Mouse (Mus musculus): ENCODE measurements around the gene Carns1. TPM values are rescaled to one million over a fixed set of nuclear protein-coding genes. Genes with fewer than 3 reads are reported as not detected.
A peak's percentile ranks its signal among the peaks of the same experiment; 100 is the strongest.

Carns1 gene
- total and polyA plus RNA-seq, 3 experiments: 0.63 to 0.81 TPM; not detected in 1

GRCm38 (mm10) chr19:4192251-4192985 lies 17.1 kb upstream of the Carns1 start:
- Histone ChIP-seq H3K27me3 (ENCODE audit: control insufficient read depth in 1 of 2, insufficient read depth in 2 of 2, low read length in 2 of 2) (no peaks in the 10 kb centered on the region), H3K9ac (ENCODE audit: control insufficient read depth, low read depth, low read length, poor library complexity, severe bottlenecking) (peak overlapping the region; percentile 99), H3K4me3 (ENCODE audit: control insufficient read depth in 1 of 2, insufficient read depth in 1 of 2, low read depth in 2 of 2, low read length in 2 of 2) (peak overlapping the region; percentile 85 to 88), H3K9me3 (replicated peaks; ENCODE audit: insufficient read depth, low read length) (no peaks in the 10 kb centered on the region), H3K36me3 (ENCODE audit: control insufficient read depth in 1 of 2, insufficient read depth in 2 of 2, low read length in 2 of 2) (peaks cover 6 to 19% of the 10 kb centered on the region in 2 experiments; a peak in 3 of 4 replicates), H3K27ac (ENCODE audit: control insufficient read depth, low read depth, low read length) (peak overlapping the region; percentile 74), H3K79me2 (ENCODE audit: control insufficient read depth, insufficient read depth, low read length, poor library complexity) (peaks cover 28% of the 10 kb centered on the region), H3K4me1 (ENCODE audit: control insufficient read depth in 1 of 2, insufficient read depth in 2 of 2, low read length in 2 of 2) (peaks cover 6 to 20% of the 10 kb centered on the region in 2 experiments)
- TF ChIP-seq USF1 (IDR thresholded peaks at IDR 0.05; ENCODE audit: low read depth, low read length): no peak
- peak in 1 of 2 experiments; percentile 95; a peak in 1 of 4 replicates for TF ChIP-seq POLR2A (IDR thresholded peaks at IDR 0.05; ENCODE audit: control insufficient read depth in 1 of 2, insufficient read depth in 1 of 2, low read depth in 1 of 2, low read length in 2 of 2, poor library complexity in 1 of 2)
- no peak for TF ChIP-seq EP300 (IDR thresholded peaks at IDR 0.05; ENCODE audit: low read depth in 1 of 2, low read length in 2 of 2)
- TF ChIP-seq ETS1 (IDR thresholded peaks at IDR 0.05; ENCODE audit: low read depth, low read length): no peak
- no peak for TF ChIP-seq GATA1 (IDR thresholded peaks at IDR 0.05; ENCODE audit: low read depth, low read length)
- no peak for TF ChIP-seq MAZ (IDR thresholded peaks at IDR 0.05; ENCODE audit: low read depth, low read length)
- no peak for TF ChIP-seq MAFK (IDR thresholded peaks at IDR 0.05; ENCODE audit: borderline replicate concordance, low read depth, low read length)
- peak; percentile 13 for TF ChIP-seq MXI1 (IDR thresholded peaks at IDR 0.05; ENCODE audit: low read depth, low read length)
- TF ChIP-seq TCF12 (IDR thresholded peaks at IDR 0.05; ENCODE audit: low read depth, low read length): no peak; the same call in 1 of the 2 replicates
- TF ChIP-seq NELFE (IDR thresholded peaks at IDR 0.05; ENCODE audit: low read depth, low read length): no peak
- TF ChIP-seq ZMIZ1 (IDR thresholded peaks at IDR 0.05; ENCODE audit: low read depth, low read length): no peak
- no peak for TF ChIP-seq E2F4 (IDR thresholded peaks at IDR 0.05; ENCODE audit: borderline replicate concordance, low read depth, low read length)
- no peak for TF ChIP-seq POLR2AphosphoS5 (IDR thresholded peaks at IDR 0.05; ENCODE audit: borderline replicate concordance, low read depth, low read length)
- peak; percentile 9; the same call in 1 of the 2 replicates for TF ChIP-seq SIN3A (IDR thresholded peaks at IDR 0.05; ENCODE audit: low read length)
- peak; percentile 50 for DNase-seq (ENCODE audit: low read depth, low spot score)

DNA sequence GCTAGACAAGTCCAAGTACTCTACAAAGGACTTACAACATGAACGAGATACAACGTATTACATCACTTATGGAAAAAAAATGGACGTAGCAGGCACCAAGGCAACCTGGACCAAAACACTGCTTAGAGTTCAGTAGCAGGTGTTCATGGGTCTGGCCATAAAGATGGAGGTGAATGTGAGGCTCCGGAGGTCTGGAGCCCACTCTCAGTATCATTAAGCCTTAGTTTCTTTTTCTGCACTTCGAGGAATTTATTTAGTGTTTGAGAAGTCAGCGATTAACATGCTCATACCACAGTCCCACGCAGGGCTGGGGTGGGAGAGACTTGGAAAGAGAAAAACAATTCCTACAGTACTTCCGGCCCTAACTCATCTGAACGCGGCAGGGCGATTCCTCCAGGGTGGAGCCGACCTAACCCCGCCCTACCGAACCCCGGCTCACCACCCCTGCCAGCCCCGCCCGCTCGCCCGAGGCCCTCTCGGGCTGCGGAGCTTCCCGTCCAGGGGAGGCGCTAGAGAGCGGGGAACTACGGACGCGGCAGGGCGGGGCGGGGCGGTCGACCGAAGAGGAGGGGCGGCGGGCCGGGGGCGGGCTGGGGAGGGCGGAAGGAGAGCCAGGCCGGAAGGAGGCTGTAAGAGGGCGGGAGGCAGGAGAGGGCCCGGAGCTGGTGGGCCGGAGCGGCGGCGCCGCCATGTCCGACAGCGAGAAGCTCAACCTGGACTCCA lies 16.4 kb upstream of the Carns1 start, which contains the start of gene Ppp1ca:
Gene Ppp1ca (plus strand): TSS at position 538 of the 723 bp plus-strand sequence.
- Histone ChIP-seq H3K79me2 (ENCODE audit: control insufficient read depth, insufficient read depth, low read length, poor library complexity) (peaks cover 28% of the 10 kb centered on the region), H3K4me3 (ENCODE audit: control insufficient read depth in 1 of 2, insufficient read depth in 1 of 2, low read depth in 2 of 2, low read length in 2 of 2) (peak within 1 kb of the TSS; percentile 85 to 88), H3K9ac (ENCODE audit: control insufficient read depth, low read depth, low read length, poor library complexity, severe bottlenecking) (peak within 1 kb of the TSS; percentile 99), H3K27ac (ENCODE audit: control insufficient read depth, low read depth, low read length) (peak within 1 kb of the TSS; percentile 98), H3K27me3 (ENCODE audit: control insufficient read depth in 1 of 2, insufficient read depth in 2 of 2, low read length in 2 of 2) (no peaks in the 10 kb centered on the region), H3K4me1 (ENCODE audit: control insufficient read depth in 1 of 2, insufficient read depth in 2 of 2, low read length in 2 of 2) (peaks cover 6 to 20% of the 10 kb centered on the region in 2 experiments), H3K36me3 (ENCODE audit: control insufficient read depth in 1 of 2, insufficient read depth in 2 of 2, low read length in 2 of 2) (peaks cover 6 to 19% of the 10 kb centered on the region in 2 experiments; a peak in 3 of 4 replicates), H3K9me3 (replicated peaks; ENCODE audit: insufficient read depth, low read length) (no peaks in the 10 kb centered on the region)
- DNase-seq (ENCODE audit: low read depth, low spot score): peak; percentile 96
- peak; percentile 27; the same call in 1 of the 2 replicates for TF ChIP-seq BHLHE40 (IDR thresholded peaks at IDR 0.05; ENCODE audit: borderline replicate concordance, low read depth, low read length)
- no peak for TF ChIP-seq JUND (IDR thresholded peaks at IDR 0.05; ENCODE audit: low read depth, low read length)
- no peak for TF ChIP-seq E2F4 (IDR thresholded peaks at IDR 0.05; ENCODE audit: borderline replicate concordance, low read depth, low read length)
- TF ChIP-seq ZNF384 (IDR thresholded peaks at IDR 0.05; ENCODE audit: low read depth, low read length): 0 out of 2 replicates have a peak, but pooled peaks have one; percentile 11
- peak; percentile 79; the same call in 1 of the 2 replicates for TF ChIP-seq POLR2AphosphoS5 (IDR thresholded peaks at IDR 0.05; ENCODE audit: borderline replicate concordance, low read depth, low read length)
- TF ChIP-seq POLR2A (IDR thresholded peaks at IDR 0.05; ENCODE audit: control insufficient read depth in 1 of 2, insufficient read depth in 1 of 2, low read depth in 1 of 2, low read length in 2 of 2, poor library complexity in 1 of 2): peak; percentile 60 to 90
- no peak; the same call in 1 of the 2 replicates for TF ChIP-seq RCOR1 (IDR thresholded peaks at IDR 0.05; ENCODE audit: low read depth, low read length)
- TF ChIP-seq TCF12 (IDR thresholded peaks at IDR 0.05; ENCODE audit: low read depth, low read length): peak; percentile 51
- peak; percentile 74 for TF ChIP-seq ZMIZ1 (IDR thresholded peaks at IDR 0.05; ENCODE audit: low read depth, low read length)
- TF ChIP-seq ETS1 (IDR thresholded peaks at IDR 0.05; ENCODE audit: low read depth, low read length): peak; percentile 40; the same call in 1 of the 2 replicates
- 0 out of 2 replicates have a peak, but pooled peaks have one; percentile 24 for TF ChIP-seq NRF1 (IDR thresholded peaks at IDR 0.05; ENCODE audit: insufficient read depth, low read depth, low read length, poor library complexity, severe bottlenecking)
- TF ChIP-seq ELF1 (IDR thresholded peaks at IDR 0.05; ENCODE audit: low read depth, low read length): peak; percentile 77
- no peak for TF ChIP-seq CHD1 (IDR thresholded peaks at IDR 0.05; ENCODE audit: low read depth, low read length)
- TF ChIP-seq GATA1 (IDR thresholded peaks at IDR 0.05; ENCODE audit: low read depth, low read length): no peak
- peak; percentile 71 for TF ChIP-seq HCFC1 (IDR thresholded peaks at IDR 0.05; ENCODE audit: low read depth, low read length)
- no peak for TF ChIP-seq TAL1 (IDR thresholded peaks at IDR 0.05; ENCODE audit: low read length)
- no peak for TF ChIP-seq USF2 (IDR thresholded peaks at IDR 0.05; ENCODE audit: borderline replicate concordance in 1 of 2, insufficient read depth in 1 of 2, low read depth in 1 of 2, low read length in 2 of 2)
- TF ChIP-seq MAZ (IDR thresholded peaks at IDR 0.05; ENCODE audit: low read depth, low read length): peak; percentile 97

Measured in MEL (cell line).